Mouse (Mus musculus): ENCODE results near the gene Gnmt. TPM values are rescaled to one million over a fixed set of nuclear protein-coding genes. Genes with fewer than 3 reads are reported as not detected.
A peak's percentile ranks its signal among the peaks of the same experiment; 100 is the strongest.

The Gnmt gene
- polyA plus RNA-seq, 1 experiment, result 0.11 TPM

GRCm38 (mm10) chr17:46703971-46704886 lies 24.7 kb downstream of the Gnmt start:
- no peaks in the 10 kb centered on the region for H3K27me3 ChIP-seq (ENCODE audit: control insufficient read depth, insufficient read depth, insufficient read length)
- H3K36me3 ChIP-seq (ENCODE audit: control insufficient read depth, insufficient read depth), result no peaks in the 10 kb centered on the region
- TF ChIP-seq MYOG (IDR thresholded peaks at IDR 0.05; ENCODE audit: control insufficient read depth in 1 of 3, insufficient read depth in 1 of 3, insufficient read length in 2 of 3, low read depth in 2 of 3) (no peak), POLR2AphosphoS2 (IDR thresholded peaks at IDR 0.05; ENCODE audit: insufficient read length, low read depth) (peak; percentile 29)
- H3ac ChIP-seq (ENCODE audit: control insufficient read depth, insufficient read length), result peak overlapping the region; percentile 35
- peak overlapping the region; percentile 51 for H3K4me3 ChIP-seq
- peak overlapping the region; percentile 90 for H3K4me2 ChIP-seq (ENCODE audit: low read depth)
- peaks cover 38% of the 10 kb centered on the region for H3K79me2 ChIP-seq (ENCODE audit: control insufficient read depth, insufficient read depth)

- H3K27me3 ChIP-seq (ENCODE audit: control insufficient read depth, insufficient read depth, insufficient read length), result no peaks in the 10 kb centered on the region
- H3K36me3 ChIP-seq (ENCODE audit: control insufficient read depth, insufficient read depth), result no peaks in the 10 kb centered on the region
- TF ChIP-seq TCF12 (IDR thresholded peaks at IDR 0.05; ENCODE audit: insufficient read depth, poor library complexity, severe bottlenecking) (no peak), POLR2AphosphoS2 (IDR thresholded peaks at IDR 0.05; ENCODE audit: insufficient read length, low read depth) (no peak), MYOG (IDR thresholded peaks at IDR 0.05; ENCODE audit: control insufficient read depth in 1 of 3, insufficient read depth in 1 of 3, insufficient read length in 2 of 3, low read depth in 2 of 3) (no peak), REST (IDR thresholded peaks at IDR 0.05; ENCODE audit: insufficient read depth, insufficient read length) (no peak), CEBPB (IDR thresholded peaks at IDR 0.05; ENCODE audit: insufficient read depth, poor library complexity, severe bottlenecking) (no peak), TCF3 (IDR thresholded peaks at IDR 0.05; ENCODE audit: insufficient read length, low read depth) (no peak), MAX (IDR thresholded peaks at IDR 0.05; ENCODE audit: low read depth) (no peak), USF1 (IDR thresholded peaks at IDR 0.05; ENCODE audit: low read depth) (no peak), POLR2A (IDR thresholded peaks at IDR 0.05; ENCODE audit: insufficient read length, low read depth) (no peak)
- no peak overlapping the region for H3ac ChIP-seq (ENCODE audit: control insufficient read depth, insufficient read length)
- H3K4me2 ChIP-seq (ENCODE audit: low read depth), result peak overlapping the region; percentile 90
- peak overlapping the region; percentile 51 for H3K4me3 ChIP-seq
- H3K79me2 ChIP-seq (ENCODE audit: control insufficient read depth, insufficient read depth), result peaks cover 42% of the 10 kb centered on the region
These were observed 26.5 kb downstream of the Gnmt start for GRCm38 (mm10) chr17:46702506-46702905.

- no peaks in the 10 kb centered on the region for H3K27me3 ChIP-seq (ENCODE audit: control insufficient read depth, insufficient read depth, insufficient read length)
- no peak overlapping the region for H3K4me3 ChIP-seq
- peaks cover 46% of the 10 kb centered on the region for H3K79me2 ChIP-seq (ENCODE audit: control insufficient read depth, insufficient read depth)
- TF ChIP-seq MYOD1 (IDR thresholded peaks at IDR 0.05; ENCODE audit: control insufficient read depth in 1 of 3, insufficient read length in 2 of 3, low read depth in 2 of 3) (peak in 2 of 3 experiments; percentile 80 to 88), POLR2AphosphoS2 (IDR thresholded peaks at IDR 0.05; ENCODE audit: insufficient read length, low read depth) (no peak), MAX (IDR thresholded peaks at IDR 0.05; ENCODE audit: low read depth) (no peak), USF1 (IDR thresholded peaks at IDR 0.05; ENCODE audit: low read depth) (no peak), MYOG (IDR thresholded peaks at IDR 0.05; ENCODE audit: control insufficient read depth in 1 of 3, insufficient read depth in 1 of 3, insufficient read length in 2 of 3, low read depth in 2 of 3) (peak in 2 of 3 experiments; percentile 76 to 89)
- peak overlapping the region; percentile 90 for H3K4me2 ChIP-seq (ENCODE audit: low read depth)
- H3ac ChIP-seq (ENCODE audit: control insufficient read depth, insufficient read length), result no peak overlapping the region
- H3K36me3 ChIP-seq (ENCODE audit: control insufficient read depth, insufficient read depth), result no peaks in the 10 kb centered on the region
These were observed 26.9 kb downstream of the Gnmt start for GRCm38 (mm10) chr17:46702100-46702499.

GRCm38 (mm10) chr17:46701489-46701888 lies 27.5 kb downstream of the Gnmt start:
- Histone ChIP-seq H3K79me2 (ENCODE audit: control insufficient read depth, insufficient read depth) (peaks cover 49% of the 10 kb centered on the region), H3K4me3 (no peak overlapping the region), H3ac (ENCODE audit: control insufficient read depth, insufficient read length) (no peak overlapping the region), H3K4me2 (ENCODE audit: low read depth) (peak overlapping the region; percentile 25), H3K36me3 (ENCODE audit: control insufficient read depth, insufficient read depth) (no peaks in the 10 kb centered on the region), H3K27me3 (ENCODE audit: control insufficient read depth, insufficient read depth, insufficient read length) (no peaks in the 10 kb centered on the region)
- TF ChIP-seq MYOG (IDR thresholded peaks at IDR 0.05; ENCODE audit: control insufficient read depth in 1 of 3, insufficient read depth in 1 of 3, insufficient read length in 2 of 3, low read depth in 2 of 3) (peak in 1 of 3 experiments; percentile 12), E2F4 (IDR thresholded peaks at IDR 0.05; ENCODE audit: insufficient read depth) (no peak)

GRCm38 (mm10) chr17:46699912-46700311 lies 29.1 kb downstream of the Gnmt start:
- no peak overlapping the region for H3K4me2 ChIP-seq (ENCODE audit: low read depth)
- TF ChIP-seq TCF12 (IDR thresholded peaks at IDR 0.05; ENCODE audit: insufficient read depth, poor library complexity, severe bottlenecking) (no peak), MYOG (IDR thresholded peaks at IDR 0.05; ENCODE audit: control insufficient read depth in 1 of 3, insufficient read depth in 1 of 3, insufficient read length in 2 of 3, low read depth in 2 of 3) (no peak), REST (IDR thresholded peaks at IDR 0.05; ENCODE audit: insufficient read depth, insufficient read length) (no peak), POLR2AphosphoS2 (IDR thresholded peaks at IDR 0.05; ENCODE audit: insufficient read length, low read depth) (no peak), E2F4 (IDR thresholded peaks at IDR 0.05; ENCODE audit: insufficient read depth) (no peak), USF1 (IDR thresholded peaks at IDR 0.05; ENCODE audit: low read depth) (no peak), POLR2A (IDR thresholded peaks at IDR 0.05; ENCODE audit: insufficient read length, low read depth) (no peak), TCF3 (IDR thresholded peaks at IDR 0.05; ENCODE audit: insufficient read length, low read depth) (no peak), CEBPB (IDR thresholded peaks at IDR 0.05; ENCODE audit: insufficient read depth, poor library complexity, severe bottlenecking) (no peak), SRF (IDR thresholded peaks at IDR 0.05; ENCODE audit: control insufficient read depth, insufficient read length, low read depth) (no peak), MAX (IDR thresholded peaks at IDR 0.05; ENCODE audit: low read depth) (no peak), MYOD1 (IDR thresholded peaks at IDR 0.05; ENCODE audit: control insufficient read depth in 1 of 3, insufficient read length in 2 of 3, low read depth in 2 of 3) (no peak)

More at GRCm38 (mm10) chr17:46699912-46700311, 29.1 kb downstream of the Gnmt start:
- no peaks in the 10 kb centered on the region for H3K27me3 ChIP-seq (ENCODE audit: control insufficient read depth, insufficient read depth, insufficient read length)
- peaks cover 57% of the 10 kb centered on the region for H3K79me2 ChIP-seq (ENCODE audit: control insufficient read depth, insufficient read depth)
- H3ac ChIP-seq (ENCODE audit: control insufficient read depth, insufficient read length), result no peak overlapping the region
- no peaks in the 10 kb centered on the region for H3K36me3 ChIP-seq (ENCODE audit: control insufficient read depth, insufficient read depth)
- no peak overlapping the region for H3K4me3 ChIP-seq

All from myocyte (in vitro differentiated cells).